Mouse (Mus musculus) left cerebral cortex, adult 9 months (tissue): Measurements from ENCODE around the gene Taf4.

Experiments
- DNase-seq, 2 experiments: peaks; one replicate each; pipeline ENCODE4 v3.0.0; 2022; ENCODE audit warnings: low spot score in 2 of 2

Taf4 gene

GRCm38 (mm10) chr2:179976628-179977343 is at the start of gene Taf4:
Gene Taf4 (minus strand): TSS chr2:179976646.
- peak; percentile 60 to 84 for DNase-seq

- DNase-seq: no peak
These were observed 49.4 kb upstream of the Taf4 start for GRCm38 (mm10) chr2:180025861-180026200.

- peak in 1 of 2 experiments; percentile 43 for DNase-seq
These were observed 48.9 kb upstream of the Taf4 start for GRCm38 (mm10) chr2:180025135-180025860.

DNA sequence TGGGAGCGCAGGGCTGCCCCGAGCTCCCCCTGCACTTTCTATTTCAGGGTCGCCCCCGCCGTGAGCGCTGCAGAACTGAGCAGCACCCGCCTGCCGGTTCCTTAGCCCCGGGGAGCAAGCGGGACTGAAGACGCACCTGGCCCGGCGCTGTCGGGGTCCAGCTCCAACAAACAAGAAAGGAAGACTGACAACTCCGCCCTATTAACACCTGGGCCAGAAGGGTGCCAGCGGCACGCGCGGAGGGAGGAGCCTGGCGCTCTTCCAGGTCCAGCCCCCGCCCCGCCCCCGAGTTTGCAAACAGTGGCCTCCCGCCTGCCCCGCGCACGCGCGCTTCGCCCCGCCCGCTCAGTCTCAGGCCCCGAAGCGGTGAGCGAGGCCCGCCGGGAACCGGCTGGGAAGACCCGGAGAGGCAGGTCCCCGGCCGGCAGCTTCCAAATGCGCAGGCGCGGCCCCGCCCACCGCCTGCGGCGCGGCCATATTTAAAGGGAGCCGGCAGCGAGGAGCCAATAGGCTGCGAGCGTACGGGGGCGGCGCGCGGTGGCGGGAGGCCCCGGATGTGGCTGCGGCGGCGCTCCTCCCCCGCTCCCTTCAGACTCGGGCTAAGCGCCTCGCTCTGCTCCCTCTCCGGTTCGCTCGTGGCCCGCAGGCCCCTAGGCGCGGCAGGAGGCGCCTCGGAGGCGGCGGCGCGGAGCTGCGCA is 48.1 kb upstream of the Taf4 start, which contains the start of gene Lsm14b:
Gene Lsm14b, plus strand, starts transcription at position 587 of the 698 bp plus-strand sequence.
- peak; percentile 98 to 99 for DNase-seq

DNA sequence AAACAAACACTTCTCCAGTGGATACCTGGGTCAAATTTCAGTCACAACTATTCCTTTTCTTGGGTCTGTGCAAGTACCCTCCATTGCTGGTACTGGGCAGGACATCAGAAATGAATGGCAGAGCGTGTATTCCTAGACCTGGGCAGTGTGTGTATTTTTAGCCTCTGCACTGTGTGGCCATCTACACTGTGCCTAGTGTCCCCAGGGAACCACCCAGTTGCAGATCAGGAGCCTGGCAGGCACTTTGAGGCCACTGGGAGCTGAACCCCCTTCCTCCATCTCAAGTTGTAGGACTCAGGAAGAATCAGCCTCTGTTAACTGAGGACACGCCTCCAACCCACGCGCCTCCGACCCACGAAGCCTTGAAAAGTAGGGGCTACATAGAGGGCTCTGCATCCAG is 46.3 kb upstream of the Taf4 start:
- DNase-seq: no peak

GRCm38 (mm10) chr2:180020919-180021318 is 44.5 kb upstream of the Taf4 start:
- DNase-seq: no peak

DNA sequence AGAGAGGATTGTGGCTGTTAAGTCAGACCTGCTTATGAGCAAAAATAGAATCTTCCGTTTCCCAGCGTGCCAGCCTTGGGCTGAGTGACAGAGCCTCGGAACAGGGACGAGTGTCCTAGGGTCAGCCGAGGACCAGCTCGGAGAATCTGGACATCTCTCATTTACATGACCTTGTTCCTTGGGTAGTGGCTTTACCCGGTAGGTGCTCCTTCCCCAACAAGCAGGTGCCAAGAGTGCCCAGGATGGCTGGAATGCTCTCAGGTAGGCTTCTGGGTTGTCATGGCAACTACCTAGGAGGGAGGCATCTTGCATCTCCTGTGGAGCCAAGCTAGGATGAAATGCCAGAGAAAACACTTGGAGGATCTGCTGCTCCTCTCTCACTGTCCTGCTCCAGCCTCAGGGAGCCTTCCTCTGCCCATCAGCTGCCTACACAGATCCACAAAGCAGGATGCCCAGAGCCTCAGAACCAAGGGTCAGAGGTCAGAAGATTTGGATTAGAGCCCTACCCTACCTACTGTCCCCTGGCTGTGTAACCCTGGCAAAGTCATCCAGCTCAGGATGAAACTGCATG is 43.7 kb upstream of the Taf4 start:
- DNase-seq: no peak

GRCm38 (mm10) chr2:180018573-180018972 is 42.1 kb upstream of the Taf4 start:
- DNase-seq: no peak

DNA sequence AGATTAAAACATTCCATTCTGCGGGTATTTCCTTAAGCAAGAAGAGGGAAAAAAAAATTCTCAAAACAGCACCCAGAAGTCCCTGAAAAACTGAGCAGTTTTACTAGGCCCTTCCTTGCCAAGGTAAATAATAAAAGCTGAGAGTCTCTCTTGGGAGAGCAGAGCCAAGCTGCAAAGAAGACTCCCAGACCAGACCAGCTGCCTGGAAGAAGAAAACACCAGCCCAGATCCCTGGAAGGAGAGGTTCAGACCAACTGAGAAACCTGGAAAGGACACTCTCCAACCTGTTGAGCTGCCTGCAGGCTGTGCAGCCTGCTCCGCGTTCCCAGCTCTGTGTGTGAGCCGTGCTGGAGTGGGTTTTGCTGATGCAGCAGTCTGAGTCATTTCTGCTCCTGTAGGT is 41.2 kb upstream of the Taf4 start:
- DNase-seq: no peak

DNA sequence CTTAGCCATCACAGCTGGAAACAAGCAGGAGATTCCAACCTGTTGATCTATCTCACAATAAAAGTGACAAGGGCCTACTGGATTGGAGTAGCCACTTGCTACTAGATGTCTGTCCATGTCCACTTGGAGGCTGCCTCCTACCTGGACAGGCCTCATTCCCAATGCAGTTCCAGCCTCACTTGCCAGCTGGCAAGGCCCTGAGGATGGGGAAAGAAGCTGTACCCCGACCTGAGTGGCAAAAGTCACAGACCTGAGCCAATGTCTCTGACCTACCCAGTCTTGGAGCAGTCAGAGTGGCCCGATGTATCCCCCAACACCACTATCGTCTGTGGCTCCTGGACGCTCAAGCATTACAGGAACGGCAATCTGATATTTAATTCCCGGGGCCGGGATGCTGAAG is 37.2 kb upstream of the Taf4 start:
- no peak for DNase-seq

- no peak for DNase-seq
These were observed 34.9 kb upstream of the Taf4 start for GRCm38 (mm10) chr2:180011370-180011769.

DNA sequence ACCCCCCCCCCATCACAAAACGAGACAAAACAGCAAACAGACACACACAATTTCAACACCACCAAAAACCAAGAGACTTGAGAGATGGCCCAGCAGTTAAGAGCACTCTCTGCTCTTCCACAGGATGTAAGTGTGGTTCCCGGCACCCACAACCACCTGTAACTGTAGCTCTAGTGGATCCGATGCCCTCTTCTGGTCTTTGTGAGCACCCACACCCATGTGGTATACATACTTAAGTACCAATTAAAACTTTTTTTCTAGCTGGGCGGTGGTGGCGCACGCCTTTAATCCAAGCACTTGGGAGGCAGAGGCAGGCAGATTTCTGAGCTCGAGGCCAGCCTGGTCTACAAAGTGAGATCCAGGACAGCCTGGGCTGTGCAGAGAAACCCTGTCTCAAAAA is 34.2 kb upstream of the Taf4 start:
- no peak for DNase-seq

DNA sequence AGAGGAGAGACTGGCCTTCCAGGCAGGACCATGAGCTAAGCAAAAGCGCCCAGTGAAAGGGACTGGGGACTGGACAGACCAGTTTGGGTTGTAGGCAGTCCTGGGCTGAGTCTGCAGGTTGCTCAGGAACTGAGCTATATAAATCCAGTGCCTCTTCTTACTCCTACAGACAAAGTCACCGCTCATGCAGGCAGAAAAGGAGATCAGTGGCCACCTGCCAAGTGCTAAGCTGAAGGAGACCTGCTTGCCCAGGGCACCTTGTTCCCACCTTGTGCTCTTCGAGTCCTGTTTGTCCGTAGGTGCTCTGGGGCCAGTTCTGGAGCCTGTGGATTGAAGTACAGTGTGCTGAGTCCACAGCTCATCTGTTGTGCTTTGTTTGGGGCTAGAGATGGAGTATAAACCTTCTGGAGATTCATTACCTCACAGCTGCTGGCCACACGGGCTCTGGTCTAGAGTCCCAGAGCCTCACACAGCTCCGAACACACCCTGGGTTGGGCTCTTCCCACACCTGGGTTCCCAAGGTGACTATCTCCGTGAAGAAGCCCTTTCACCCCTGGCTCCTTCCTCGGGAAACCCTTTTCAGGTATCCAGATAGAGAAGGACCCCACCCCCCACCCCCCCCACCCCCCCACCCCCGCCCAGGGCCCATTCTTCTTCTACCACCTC is 30.0 kb upstream of the Taf4 start:
- no peak for DNase-seq

- DNase-seq: no peak
These were observed 29.4 kb upstream of the Taf4 start for GRCm38 (mm10) chr2:180005656-180006351.

DNA sequence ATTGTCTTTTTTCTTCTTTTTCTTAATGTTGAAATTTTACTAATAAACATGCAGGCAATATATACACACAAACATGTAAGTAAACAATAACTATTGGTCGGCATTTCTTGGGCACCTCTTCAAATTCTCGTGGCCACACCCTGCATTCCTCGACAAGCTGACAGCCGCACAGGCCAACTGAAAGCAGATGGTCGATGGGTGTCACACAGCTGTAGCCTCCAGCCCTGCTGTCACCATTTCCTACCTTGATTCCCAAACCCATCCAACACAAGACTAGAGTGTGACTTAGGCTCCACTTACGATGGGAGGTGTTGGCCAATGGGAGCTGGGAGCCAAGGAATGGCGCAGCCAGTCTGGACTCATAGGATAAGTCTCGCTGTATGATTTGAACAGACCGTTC is 25.2 kb upstream of the Taf4 start:
- DNase-seq: no peak

DNA sequence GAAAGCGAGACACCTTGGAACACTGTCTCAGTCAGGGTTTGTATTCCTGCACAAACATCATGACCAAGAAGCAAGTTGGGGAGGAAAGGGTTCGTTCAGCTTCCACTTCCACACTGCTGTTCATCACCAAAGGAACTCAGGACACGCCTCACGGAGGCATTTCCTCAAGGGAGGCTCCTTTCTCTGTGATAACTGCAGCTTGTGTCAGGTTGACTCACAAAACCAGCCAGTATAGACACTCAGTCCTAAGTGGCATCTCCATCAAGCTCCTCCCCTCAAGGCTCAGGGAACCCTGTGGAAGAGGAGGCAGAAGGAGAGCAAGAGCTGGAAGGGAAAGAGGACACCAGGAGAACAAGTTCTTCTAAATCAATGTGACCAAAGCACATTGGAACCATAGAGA is 22.0 kb upstream of the Taf4 start:
- no peak for DNase-seq

- DNase-seq: no peak
These were observed 16.6 kb upstream of the Taf4 start for GRCm38 (mm10) chr2:179993071-179993470.

- DNase-seq: no peak
These were observed 12.7 kb upstream of the Taf4 start for GRCm38 (mm10) chr2:179989098-179989497.

- no peak for DNase-seq
These were observed 10.1 kb upstream of the Taf4 start for GRCm38 (mm10) chr2:179986437-179987022.

DNA sequence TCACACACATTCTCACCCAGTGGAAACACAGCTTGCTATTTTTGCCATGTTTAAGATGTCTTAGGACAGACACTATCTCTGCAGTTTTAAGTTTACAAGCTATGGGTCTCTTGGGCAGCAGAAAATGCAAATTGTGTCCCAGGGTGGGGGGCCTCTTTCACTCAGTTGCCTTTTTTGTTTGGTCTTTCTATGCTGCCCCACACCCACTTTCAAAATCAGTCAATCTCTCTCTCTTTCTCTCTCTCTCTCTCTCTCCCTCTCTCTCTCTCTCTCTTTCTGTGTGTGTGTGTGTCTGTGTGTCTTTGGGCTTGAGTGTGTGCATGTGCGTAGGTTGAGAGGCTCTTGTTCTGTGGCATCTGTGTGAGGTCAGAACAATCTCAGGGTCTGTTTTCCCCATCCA is 9.2 kb upstream of the Taf4 start:
- no peak for DNase-seq

DNA sequence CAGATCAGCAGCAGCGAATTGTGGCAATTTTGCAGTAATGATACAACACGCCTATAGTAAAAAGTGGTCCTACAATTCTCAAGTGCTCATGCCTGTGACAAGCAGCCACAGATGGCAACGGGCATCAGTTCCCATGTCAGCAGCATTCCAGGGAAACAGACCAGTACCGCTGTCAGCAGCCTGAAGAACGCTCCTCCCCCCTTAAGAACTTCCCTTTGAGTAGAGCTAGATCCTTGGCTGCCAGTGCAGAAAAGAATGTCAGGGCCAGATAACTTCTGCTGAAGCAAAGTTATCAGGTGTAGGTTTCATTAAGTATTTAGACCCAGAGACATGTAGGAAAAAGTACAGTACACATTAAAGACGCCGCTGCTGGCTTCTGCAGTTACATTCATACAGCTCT is 8.4 kb upstream of the Taf4 start:
- DNase-seq: no peak
